Mouse (Mus musculus) E14TG2a.4 (cell line): Measurements from ENCODE around the gene Strn3.

ENCODE experiments used
- H3K27me3 ChIP-seq: 2 replicates; pipeline ENCODE4 v1.6.1; 2014; ENCODE audit warnings: low read length, control low read depth; ENCODE audit not compliant: insufficient read depth
- H3K36me3 ChIP-seq: 2 replicates; pipeline ENCODE4 v1.6.1; 2014; ENCODE audit warnings: low read length, control low read depth; ENCODE audit not compliant: insufficient read depth
- H3K4me1 ChIP-seq: replicated peaks from 2 replicates; pipeline ENCODE4 v1.6.1; 2014; ENCODE audit warnings: low read depth, low read length, control low read depth
- H3K4me3 ChIP-seq: replicated peaks from 2 replicates; pipeline ENCODE4 v1.5.1; 2014; ENCODE audit warnings: mild to moderate bottlenecking, low read length
- H3K9me3 ChIP-seq: 2 replicates; pipeline ENCODE4 v1.6.1; 2014; ENCODE audit warnings: low read length, control low read depth
- CTCF ChIP-seq: conservative IDR thresholded peaks from 2 replicates; pipeline ENCODE4 v1.5.1; 2014; ENCODE audit warnings: low read length
- NANOG ChIP-seq: IDR thresholded peaks from 2 replicates; pipeline ENCODE4 v1.6.1; 2014; ENCODE audit warnings: borderline replicate concordance, low read length, mixed read lengths
- POU5F1 ChIP-seq: IDR thresholded peaks from 2 replicates; pipeline ENCODE4 v1.6.1; 2014; ENCODE audit warnings: low read length, borderline replicate concordance

Gene Strn3

GRCm38 (mm10) chr12:51712685-51713084 is 21.0 kb upstream of the Strn3 start:
- TF ChIP-seq NANOG, result no peak
- no peak for TF ChIP-seq CTCF
- no peak for TF ChIP-seq POU5F1
- Histone ChIP-seq H3K4me1 (peaks cover 22% of the 10 kb centered on the region), H3K27me3 (no peaks in the 10 kb centered on the region), H3K4me3 (no peak overlapping the region), H3K36me3 (no peaks in the 10 kb centered on the region), H3K9me3 (no peaks in the 10 kb centered on the region)

- Histone ChIP-seq H3K4me1 (peaks cover 38% of the 10 kb centered on the region), H3K4me3 (0 out of 2 replicates have a peak overlapping the region, but pooled peaks have one; percentile 1), H3K9me3 (no peaks in the 10 kb centered on the region), H3K27me3 (no peaks in the 10 kb centered on the region), H3K36me3 (no peaks in the 10 kb centered on the region)
- TF ChIP-seq NANOG, result no peak
- TF ChIP-seq POU5F1, result no peak
- no peak for TF ChIP-seq CTCF
Measured at GRCm38 (mm10) chr12:51710154-51710553, 18.5 kb upstream of the Strn3 start.

- H3K9me3 ChIP-seq, result no peaks in the 10 kb centered on the region
- no peaks in the 10 kb centered on the region for H3K27me3 ChIP-seq
- H3K4me1 ChIP-seq, result peaks cover 42% of the 10 kb centered on the region
- TF ChIP-seq CTCF, result no peak
- no peak for TF ChIP-seq POU5F1
- TF ChIP-seq NANOG, result no peak
- H3K4me3 ChIP-seq, result 0 out of 2 replicates have a peak overlapping the region, but pooled peaks have one; percentile 1
- H3K36me3 ChIP-seq, result no peaks in the 10 kb centered on the region
Measured at GRCm38 (mm10) chr12:51709741-51710140, 18.0 kb upstream of the Strn3 start.

- Histone ChIP-seq H3K36me3 (no peaks in the 10 kb centered on the region), H3K4me1 (peaks cover 48% of the 10 kb centered on the region), H3K4me3 (0 out of 2 replicates have a peak overlapping the region, but pooled peaks have one; percentile 3), H3K27me3 (no peaks in the 10 kb centered on the region), H3K9me3 (no peaks in the 10 kb centered on the region)
- no peak for TF ChIP-seq CTCF
- no peak for TF ChIP-seq NANOG
- no peak for TF ChIP-seq POU5F1
Measured at GRCm38 (mm10) chr12:51708941-51709686, 17.4 kb upstream of the Strn3 start.

GRCm38 (mm10) chr12:51706673-51707235 is 15.1 kb upstream of the Strn3 start:
- Histone ChIP-seq H3K27me3 (no peaks in the 10 kb centered on the region), H3K9me3 (peaks cover 5% of the 10 kb centered on the region), H3K36me3 (no peaks in the 10 kb centered on the region), H3K4me3 (no peak overlapping the region), H3K4me1 (peaks cover 58% of the 10 kb centered on the region)
- TF ChIP-seq POU5F1 (no peak), NANOG (no peak), CTCF (no peak)

GRCm38 (mm10) chr12:51705778-51706177 is 14.1 kb upstream of the Strn3 start:
- peaks cover 56% of the 10 kb centered on the region for H3K4me1 ChIP-seq

GRCm38 (mm10) chr12:51704572-51704971 is 12.9 kb upstream of the Strn3 start:
- Histone ChIP-seq H3K36me3 (no peaks in the 10 kb centered on the region), H3K4me3 (0 out of 2 replicates have a peak overlapping the region, but pooled peaks have one; percentile 11), H3K4me1 (peaks cover 53% of the 10 kb centered on the region), H3K9me3 (peaks cover 6% of the 10 kb centered on the region), H3K27me3 (no peaks in the 10 kb centered on the region)
- TF ChIP-seq NANOG (no peak), CTCF (no peak), POU5F1 (no peak)

More at GRCm38 (mm10) chr12:51705778-51706177, 14.1 kb upstream of the Strn3 start:
- no peaks in the 10 kb centered on the region for H3K27me3 ChIP-seq
- H3K36me3 ChIP-seq, result no peaks in the 10 kb centered on the region
- TF ChIP-seq POU5F1 (no peak), CTCF (no peak)
- H3K9me3 ChIP-seq, result peaks cover 6% of the 10 kb centered on the region
- H3K4me3 ChIP-seq, result peak overlapping the region; percentile 17; the same call in 1 of the 2 replicates

- Histone ChIP-seq H3K4me3 (no peak overlapping the region), H3K27me3 (no peaks in the 10 kb centered on the region), H3K36me3 (no peaks in the 10 kb centered on the region), H3K4me1 (peaks cover 47% of the 10 kb centered on the region), H3K9me3 (peaks cover 6% of the 10 kb centered on the region)
- TF ChIP-seq NANOG (no peak), POU5F1 (no peak), CTCF (no peak)
Measured at GRCm38 (mm10) chr12:51703859-51704258, 12.2 kb upstream of the Strn3 start.
